Mouse (Mus musculus): ENCODE results near the gene Pmfbp1. TPM values are rescaled to one million over a fixed set of nuclear protein-coding genes. Genes with fewer than 3 reads are reported as not detected.

The Pmfbp1 gene
- polyA plus RNA-seq, 1 experiment from 2014 or later, result 0.09 TPM

DNA sequence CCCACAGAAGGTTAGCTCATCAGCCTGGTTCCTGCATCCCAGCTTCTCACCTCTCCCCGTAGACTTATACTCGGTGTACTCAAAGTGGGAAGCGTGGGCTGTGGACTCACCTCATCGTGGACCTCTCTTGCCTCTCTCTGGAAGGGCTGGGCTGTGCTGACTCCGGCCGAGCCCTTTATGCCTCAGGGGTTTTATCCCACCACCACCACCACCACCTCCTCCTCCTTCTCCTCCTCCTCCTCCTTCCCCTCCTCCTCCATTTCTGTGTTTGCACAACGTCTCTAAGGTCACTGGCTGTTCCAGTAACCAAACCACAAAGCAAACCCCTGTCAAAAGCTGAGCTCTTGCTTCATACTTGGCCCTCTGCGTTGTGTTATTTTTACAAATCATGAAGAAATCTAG lies 85.1 kb downstream of the Pmfbp1 start, which contains the start of gene Hp:
TSS of gene Hp (minus strand) at position 273 of the 402 bp plus-strand sequence.
- 70% methylated on average over 8 of the region's 8 CpGs for WGBS
- Histone ChIP-seq H3K4me3 (ENCODE audit: control insufficient read depth in 1 of 2, insufficient read depth in 1 of 2, low read depth in 1 of 2, low read length in 2 of 2) (no peak within 1 kb of the TSS), H3K27me3 (ENCODE audit: control insufficient read depth, insufficient read depth, low read length) (no peaks in the 10 kb centered on the region), H3K36me3 (ENCODE audit: control insufficient read depth, insufficient read depth, low read length) (no peaks in the 10 kb centered on the region), H3K27ac (replicated peaks in 1 of 2; ENCODE audit: control insufficient read depth in 1 of 2, insufficient read depth in 1 of 2, low read depth in 2 of 2, low read length in 2 of 2) (no peak within 1 kb of the TSS), H3K9me3 (ENCODE audit: control insufficient read depth, low read length) (peaks cover 3% of the 10 kb centered on the region; the same call in 1 of the 2 replicates), H3K4me2 (ENCODE audit: low read length) (no peak within 1 kb of the TSS), H3K4me1 (ENCODE audit: control insufficient read depth in 2 of 2, insufficient read depth in 2 of 2, low read length in 2 of 2) (no peaks in the 10 kb centered on the region), H3K9ac (ENCODE audit: low read length) (no peak within 1 kb of the TSS)
- no peak for ATAC-seq (ENCODE audit: insufficient number of reproducible peaks, insufficient read depth, low FRiP score, low read depth)

DNA sequence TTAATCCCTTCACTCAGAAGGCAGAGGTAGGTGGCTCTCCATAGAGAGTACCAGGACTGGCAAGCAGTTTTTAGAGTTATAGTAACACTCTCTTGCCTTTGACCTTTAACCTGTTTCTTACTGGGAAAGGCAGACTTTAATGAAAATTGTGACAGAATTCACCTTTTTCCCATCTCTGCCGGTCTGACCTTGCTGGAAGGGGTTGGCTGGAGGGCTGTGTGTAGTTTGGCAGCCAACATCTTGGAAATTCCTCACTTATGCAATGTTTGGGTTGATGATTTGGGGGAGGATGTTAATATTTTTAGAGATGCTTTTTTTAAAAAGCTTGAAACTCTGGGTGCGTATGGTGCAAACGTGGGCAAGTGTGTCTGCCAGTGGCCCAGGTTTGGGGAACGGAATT lies 90.5 kb downstream of the Pmfbp1 start:
- no peak overlapping the region for H3K27ac ChIP-seq (replicated peaks in 1 of 2; ENCODE audit: control insufficient read depth in 1 of 2, insufficient read depth in 1 of 2, low read depth in 2 of 2, low read length in 2 of 2)
- no peaks in the 10 kb centered on the region; a peak in 1 of 4 replicates for H3K4me1 ChIP-seq (ENCODE audit: control insufficient read depth in 2 of 2, insufficient read depth in 2 of 2, low read length in 2 of 2)
- no peak for ATAC-seq (ENCODE audit: insufficient number of reproducible peaks, insufficient read depth, low FRiP score, low read depth)
- no peaks in the 10 kb centered on the region for H3K27me3 ChIP-seq (ENCODE audit: control insufficient read depth, insufficient read depth, low read length)
- no peak overlapping the region for H3K4me3 ChIP-seq (ENCODE audit: control insufficient read depth in 1 of 2, insufficient read depth in 1 of 2, low read depth in 1 of 2, low read length in 2 of 2)
- H3K36me3 ChIP-seq (ENCODE audit: control insufficient read depth, insufficient read depth, low read length), result no peaks in the 10 kb centered on the region
- peaks cover 8% of the 10 kb centered on the region; the same call in 1 of the 2 replicates for H3K9me3 ChIP-seq (ENCODE audit: control insufficient read depth, low read length)
- WGBS, result 76% methylated on average over 4 of the region's 4 CpGs
- H3K4me2 ChIP-seq (ENCODE audit: low read length), result no peak overlapping the region
- no peak overlapping the region for H3K9ac ChIP-seq (ENCODE audit: low read length)

DNA sequence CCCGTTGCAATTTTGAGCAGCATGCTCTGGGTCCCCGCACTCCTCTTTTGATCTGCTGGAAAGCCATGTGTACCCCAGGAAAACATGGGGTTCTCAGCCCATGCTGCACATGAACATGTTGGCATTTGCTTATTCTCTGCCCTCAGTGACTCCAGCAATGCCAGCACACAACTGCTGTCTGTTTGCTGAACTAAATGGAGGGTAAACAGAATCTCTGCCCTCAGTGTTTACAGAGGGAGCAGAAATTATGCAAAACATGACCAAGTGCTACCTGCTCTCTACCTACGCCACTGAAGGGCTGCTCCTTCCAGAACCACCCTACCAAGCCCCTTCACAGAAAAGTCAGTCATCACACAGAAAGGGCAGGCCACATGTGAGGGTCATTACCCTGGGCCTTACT lies 91.0 kb downstream of the Pmfbp1 start:
- Histone ChIP-seq H3K36me3 (ENCODE audit: control insufficient read depth, insufficient read depth, low read length) (no peaks in the 10 kb centered on the region), H3K4me2 (ENCODE audit: low read length) (no peak overlapping the region), H3K4me3 (ENCODE audit: control insufficient read depth in 1 of 2, insufficient read depth in 1 of 2, low read depth in 1 of 2, low read length in 2 of 2) (no peak overlapping the region), H3K9me3 (ENCODE audit: control insufficient read depth, low read length) (peaks cover 8% of the 10 kb centered on the region; the same call in 1 of the 2 replicates), H3K27me3 (ENCODE audit: control insufficient read depth, insufficient read depth, low read length) (no peaks in the 10 kb centered on the region), H3K27ac (replicated peaks in 1 of 2; ENCODE audit: control insufficient read depth in 1 of 2, insufficient read depth in 1 of 2, low read depth in 2 of 2, low read length in 2 of 2) (no peak overlapping the region), H3K9ac (ENCODE audit: low read length) (no peak overlapping the region), H3K4me1 (ENCODE audit: control insufficient read depth in 2 of 2, insufficient read depth in 2 of 2, low read length in 2 of 2) (no peaks in the 10 kb centered on the region; a peak in 1 of 4 replicates)
- ATAC-seq (ENCODE audit: insufficient number of reproducible peaks, insufficient read depth, low FRiP score, low read depth), result no peak
- 76% methylated on average over 3 of the region's 3 CpGs for WGBS

DNA sequence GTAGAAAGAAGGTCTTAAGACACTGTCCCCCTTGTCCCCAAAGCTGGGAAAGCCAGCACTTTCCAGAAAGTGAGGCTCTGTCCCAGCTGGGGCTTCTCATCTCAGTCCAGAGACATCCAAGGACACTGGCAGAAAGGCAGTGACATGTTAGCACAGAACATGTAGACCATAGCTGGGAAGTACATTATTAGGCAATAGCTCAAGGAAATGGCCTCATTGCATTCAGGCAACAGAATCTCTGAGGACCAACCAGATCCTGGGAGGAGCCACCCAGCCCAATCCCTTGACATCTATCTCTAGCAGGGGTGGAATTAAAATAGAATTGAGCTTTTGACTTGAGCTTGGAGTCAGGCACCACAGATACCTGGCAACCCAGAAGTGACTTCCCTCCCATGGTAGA lies 91.8 kb downstream of the Pmfbp1 start:
- Histone ChIP-seq H3K27me3 (ENCODE audit: control insufficient read depth, insufficient read depth, low read length) (no peaks in the 10 kb centered on the region), H3K27ac (replicated peaks in 1 of 2; ENCODE audit: control insufficient read depth in 1 of 2, insufficient read depth in 1 of 2, low read depth in 2 of 2, low read length in 2 of 2) (no peak overlapping the region), H3K9ac (ENCODE audit: low read length) (no peak overlapping the region), H3K4me2 (ENCODE audit: low read length) (no peak overlapping the region), H3K4me1 (ENCODE audit: control insufficient read depth in 2 of 2, insufficient read depth in 2 of 2, low read length in 2 of 2) (no peaks in the 10 kb centered on the region; a peak in 1 of 4 replicates), H3K9me3 (ENCODE audit: control insufficient read depth, low read length) (peaks cover 8% of the 10 kb centered on the region; the same call in 1 of the 2 replicates), H3K4me3 (ENCODE audit: control insufficient read depth in 1 of 2, insufficient read depth in 1 of 2, low read depth in 1 of 2, low read length in 2 of 2) (no peak overlapping the region), H3K36me3 (ENCODE audit: control insufficient read depth, insufficient read depth, low read length) (no peaks in the 10 kb centered on the region)
- no peak for ATAC-seq (ENCODE audit: insufficient number of reproducible peaks, insufficient read depth, low FRiP score, low read depth)

GRCm38 (mm10) chr8:109586972-109587504 lies 93.2 kb downstream of the Pmfbp1 start:
- ATAC-seq (ENCODE audit: insufficient number of reproducible peaks, insufficient read depth, low FRiP score, low read depth), result no peak
- no peak overlapping the region for H3K27ac ChIP-seq (replicated peaks in 1 of 2; ENCODE audit: control insufficient read depth in 1 of 2, insufficient read depth in 1 of 2, low read depth in 2 of 2, low read length in 2 of 2)
- peaks cover 6% of the 10 kb centered on the region for H3K36me3 ChIP-seq (ENCODE audit: control insufficient read depth, insufficient read depth, low read length)
- H3K9ac ChIP-seq (ENCODE audit: low read length), result no peak overlapping the region
- H3K27me3 ChIP-seq (ENCODE audit: control insufficient read depth, insufficient read depth, low read length), result no peaks in the 10 kb centered on the region
- no peaks in the 10 kb centered on the region; a peak in 1 of 4 replicates for H3K4me1 ChIP-seq (ENCODE audit: control insufficient read depth in 2 of 2, insufficient read depth in 2 of 2, low read length in 2 of 2)
- 55% methylated on average over 7 of the region's 7 CpGs for WGBS
- H3K4me2 ChIP-seq (ENCODE audit: low read length), result no peak overlapping the region
- no peak overlapping the region for H3K4me3 ChIP-seq (ENCODE audit: control insufficient read depth in 1 of 2, insufficient read depth in 1 of 2, low read depth in 1 of 2, low read length in 2 of 2)
- H3K9me3 ChIP-seq (ENCODE audit: control insufficient read depth, low read length), result peaks cover 8% of the 10 kb centered on the region; the same call in 1 of the 2 replicates

DNA sequence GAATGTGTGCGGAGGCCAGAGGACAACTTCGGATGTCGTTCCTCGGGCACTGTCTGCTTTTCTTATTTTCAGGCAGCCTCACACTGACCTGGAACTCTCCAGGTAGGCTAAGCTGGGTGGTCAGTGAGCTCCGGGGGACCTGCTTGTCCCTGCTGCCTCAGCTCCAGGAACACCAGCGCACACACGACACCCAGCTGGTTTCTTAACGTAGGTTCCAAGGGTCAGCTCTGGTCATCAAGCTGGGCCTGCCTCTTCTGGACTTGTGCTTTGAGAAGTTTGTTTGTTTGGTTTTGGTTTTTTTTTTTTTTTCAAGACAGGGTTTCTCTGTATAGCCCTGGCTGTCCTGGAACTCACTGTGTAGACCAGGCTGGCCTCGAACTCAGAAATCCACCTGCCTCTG lies 97.1 kb downstream of the Pmfbp1 start:
- no peaks in the 10 kb centered on the region for H3K9me3 ChIP-seq (ENCODE audit: control insufficient read depth, low read length)
- H3K9ac ChIP-seq (ENCODE audit: low read length), result no peak overlapping the region
- no peak for ATAC-seq (ENCODE audit: insufficient number of reproducible peaks, insufficient read depth, low FRiP score, low read depth)
- no peaks in the 10 kb centered on the region for H3K27me3 ChIP-seq (ENCODE audit: control insufficient read depth, insufficient read depth, low read length)
- no peak overlapping the region for H3K4me2 ChIP-seq (ENCODE audit: low read length)
- no peaks in the 10 kb centered on the region; a peak in 1 of 4 replicates for H3K4me1 ChIP-seq (ENCODE audit: control insufficient read depth in 2 of 2, insufficient read depth in 2 of 2, low read length in 2 of 2)
- no peak overlapping the region for H3K27ac ChIP-seq (replicated peaks in 1 of 2; ENCODE audit: control insufficient read depth in 1 of 2, insufficient read depth in 1 of 2, low read depth in 2 of 2, low read length in 2 of 2)
- H3K36me3 ChIP-seq (ENCODE audit: control insufficient read depth, insufficient read depth, low read length), result peaks cover 40% of the 10 kb centered on the region
- H3K4me3 ChIP-seq (ENCODE audit: control insufficient read depth in 1 of 2, insufficient read depth in 1 of 2, low read depth in 1 of 2, low read length in 2 of 2), result no peak overlapping the region
- 85% methylated on average over 9 of the region's 9 CpGs for WGBS

- no peak for ATAC-seq (ENCODE audit: insufficient number of reproducible peaks, insufficient read depth, low FRiP score, low read depth)
- no peak overlapping the region for H3K4me3 ChIP-seq (ENCODE audit: control insufficient read depth in 1 of 2, insufficient read depth in 1 of 2, low read depth in 1 of 2, low read length in 2 of 2)
- 74% methylated on average over 3 of the region's 3 CpGs for WGBS
- no peak overlapping the region for H3K27ac ChIP-seq (replicated peaks in 1 of 2; ENCODE audit: control insufficient read depth in 1 of 2, insufficient read depth in 1 of 2, low read depth in 2 of 2, low read length in 2 of 2)
- H3K4me2 ChIP-seq (ENCODE audit: low read length), result no peak overlapping the region
- H3K36me3 ChIP-seq (ENCODE audit: control insufficient read depth, insufficient read depth, low read length), result peaks cover 41% of the 10 kb centered on the region
- no peaks in the 10 kb centered on the region; a peak in 1 of 4 replicates for H3K4me1 ChIP-seq (ENCODE audit: control insufficient read depth in 2 of 2, insufficient read depth in 2 of 2, low read length in 2 of 2)
- H3K9me3 ChIP-seq (ENCODE audit: control insufficient read depth, low read length), result no peaks in the 10 kb centered on the region
- H3K27me3 ChIP-seq (ENCODE audit: control insufficient read depth, insufficient read depth, low read length), result no peaks in the 10 kb centered on the region
- no peak overlapping the region for H3K9ac ChIP-seq (ENCODE audit: low read length)
Measured at GRCm38 (mm10) chr8:109591367-109591766, 97.5 kb downstream of the Pmfbp1 start.

DNA sequence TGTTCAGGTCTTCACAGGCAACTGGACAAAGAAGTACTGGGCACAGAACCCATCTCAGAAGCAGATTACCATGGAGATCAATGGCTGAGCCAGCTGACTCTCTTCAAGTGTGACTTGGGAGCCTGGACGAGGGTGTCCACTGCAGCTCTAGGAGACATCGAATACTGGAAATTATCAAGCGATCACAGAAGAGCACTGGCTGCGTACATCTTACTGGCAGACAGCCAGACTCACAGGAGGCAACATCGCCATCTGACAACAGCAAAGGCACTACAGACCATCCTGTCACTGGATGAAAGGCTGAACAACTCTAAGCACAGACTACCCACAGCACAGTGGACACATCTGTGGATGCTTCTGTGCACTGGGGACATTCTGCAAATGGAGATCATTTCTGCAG lies 98.3 kb downstream of the Pmfbp1 start:
- H3K27ac ChIP-seq (replicated peaks in 1 of 2; ENCODE audit: control insufficient read depth in 1 of 2, insufficient read depth in 1 of 2, low read depth in 2 of 2, low read length in 2 of 2), result no peak overlapping the region
- no peak overlapping the region for H3K4me2 ChIP-seq (ENCODE audit: low read length)
- WGBS, result 79% methylated on average over 5 of the region's 5 CpGs
- no peaks in the 10 kb centered on the region for H3K4me1 ChIP-seq (ENCODE audit: control insufficient read depth in 2 of 2, insufficient read depth in 2 of 2, low read length in 2 of 2)
- H3K9ac ChIP-seq (ENCODE audit: low read length), result no peak overlapping the region
- no peak for ATAC-seq (ENCODE audit: insufficient number of reproducible peaks, insufficient read depth, low FRiP score, low read depth)
- no peaks in the 10 kb centered on the region for H3K9me3 ChIP-seq (ENCODE audit: control insufficient read depth, low read length)
- no peaks in the 10 kb centered on the region for H3K27me3 ChIP-seq (ENCODE audit: control insufficient read depth, insufficient read depth, low read length)
- H3K36me3 ChIP-seq (ENCODE audit: control insufficient read depth, insufficient read depth, low read length), result peaks cover 43% of the 10 kb centered on the region
- no peak overlapping the region for H3K4me3 ChIP-seq (ENCODE audit: control insufficient read depth in 1 of 2, insufficient read depth in 1 of 2, low read depth in 1 of 2, low read length in 2 of 2)

Data from heart, embryonic 14.5 days (tissue).